Mouse (Mus musculus): ENCODE measurements around the gene Apex1.
"Not testable (repeated sequence)": the region's sequence is repeated elsewhere in the genome, so short reads cannot be mapped to it uniquely, and the experiment has no call there.

The Apex1 gene

GRCm38 (mm10) chr14:50969558-50970544, 45.1 kb downstream of the Apex1 start:
- DNase-seq (ENCODE audit: low spot score in 2 of 2) = peak; percentile 29 to 39

- DNase-seq (ENCODE audit: low spot score in 2 of 2) = no peak
Measured at GRCm38 (mm10) chr14:50970822-50971221, 46.1 kb downstream of the Apex1 start.

- not testable (repeated sequence) for DNase-seq (ENCODE audit: low spot score in 2 of 2)
Measured at GRCm38 (mm10) chr14:50973054-50973453, 48.3 kb downstream of the Apex1 start.

GRCm38 (mm10) chr14:50973700-50974099, 48.9 kb downstream of the Apex1 start:
- DNase-seq (ENCODE audit: low spot score in 2 of 2) = no peak

- DNase-seq (ENCODE audit: low spot score in 2 of 2) = no peak
Measured at GRCm38 (mm10) chr14:50975001-50975400, 50.2 kb downstream of the Apex1 start.

GRCm38 (mm10) chr14:50976674-50977073, 51.9 kb downstream of the Apex1 start:
- no peak for DNase-seq (ENCODE audit: low spot score in 2 of 2)

Data from right cerebral cortex, postnatal 36 days (tissue).